Mouse (Mus musculus) neural tube, embryonic 11.5 days (tissue): ENCODE results near the gene Gstm4. TPM values are rescaled to one million over a fixed set of nuclear protein-coding genes. Genes with fewer than 3 reads are reported as not detected.

Experiments
- ATAC-seq: fragments of 200-750 bp; cut with Nextera tagmentation; 2 replicates; pipeline ENCODE4 v1.8.0; 2017; ENCODE audit warnings: moderate number of reproducible peaks, mild to moderate bottlenecking, moderate TSS enrichment, moderate library complexity; ENCODE audit not compliant: insufficient read depth, low FRiP score, low TSS enrichment
- DNase-seq: peaks from one replicate; pipeline ENCODE4 v3.0.0-alpha.2; 2015; ENCODE audit warnings: low spot score
- H3K27ac ChIP-seq: fragments of 300-500 bp; sonication (generic); 2 replicates; pipeline ENCODE4 v1.5.1; 2014; ENCODE audit warnings: low read depth, mild to moderate bottlenecking, low read length
- H3K27me3 ChIP-seq: fragments of 300-500 bp; sonication (generic); 2 replicates; pipeline ENCODE4 v1.6.1; 2014; ENCODE audit warnings: mild to moderate bottlenecking, low read length, mixed read lengths; ENCODE audit not compliant: control insufficient read depth, insufficient read depth
- H3K36me3 ChIP-seq: fragments of 300-500 bp; sonication (generic); 2 replicates; pipeline ENCODE4 v1.6.1; 2014; ENCODE audit warnings: mild to moderate bottlenecking, low read length, moderate library complexity, mixed read lengths; ENCODE audit not compliant: control insufficient read depth, insufficient read depth
- H3K4me1 ChIP-seq: fragments of 300-500 bp; sonication (generic); 2 replicates; pipeline ENCODE4 v1.6.1; 2014; ENCODE audit warnings: low read length, mixed read lengths; ENCODE audit not compliant: control insufficient read depth, insufficient read depth
- H3K4me2 ChIP-seq: fragments of 300-500 bp; sonication (generic); 2 replicates; pipeline ENCODE4 v1.6.1; 2014; ENCODE audit warnings: low read depth, mild to moderate bottlenecking, moderate library complexity
- H3K4me3 ChIP-seq: fragments of 300-500 bp; sonication (generic); 2 replicates; pipeline ENCODE4 v1.5.1; 2014; ENCODE audit warnings: low read depth, low read length
- H3K9ac ChIP-seq: fragments of 300-500 bp; sonication (generic); 2 replicates; pipeline ENCODE4 v1.6.1; 2014; ENCODE audit warnings: mild to moderate bottlenecking, low read length
- H3K9me3 ChIP-seq: fragments of 300-500 bp; sonication (generic); 2 replicates; pipeline ENCODE4 v1.6.1; 2016; ENCODE audit warnings: low read length; ENCODE audit not compliant: control insufficient read depth
- WGBS: fragments of 180-500 bp; shearing (Covaris S2); extraction: QIAGEN DNeasy Blood & Tissue Kit; methylation state at CpG from one replicate; pipeline ENCODE4 v1.1.7; 2014; 5-methylcytosine and 5-hydroxymethylcytosine counted together
- polyA plus RNA-seq: library from polyadenylated mRNA; unstranded; fragments of >200 nt; fragmentation: Nextera tagmentation; extraction: Ambion mirVana; gene quantifications from 2 replicates; pipeline ENCODE4 v1.2.1, GENCODE M21; 2014

The Gstm4 gene
- polyA plus RNA-seq, 1 experiment from 2014 or later: 12.9 TPM

DNA sequence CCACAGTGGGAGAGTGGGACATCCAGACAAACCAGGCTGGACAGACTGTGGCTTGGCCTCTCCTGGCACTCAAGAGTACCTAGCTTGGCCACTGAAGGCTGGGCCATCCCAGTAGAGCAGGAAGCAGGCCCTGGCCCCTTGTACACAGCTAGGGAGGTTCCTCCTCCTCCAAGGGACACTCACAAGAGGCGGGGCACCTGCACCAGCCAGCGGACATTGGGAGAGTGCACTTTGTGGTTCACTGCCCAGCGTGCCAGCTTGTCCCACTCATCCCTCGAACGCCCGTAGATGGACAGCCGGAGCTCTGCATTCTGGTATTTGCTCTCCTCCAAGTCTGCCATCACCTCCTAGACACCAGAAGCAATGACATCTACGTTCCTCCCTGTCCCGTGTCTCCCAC is 32.1 kb upstream of the Gstm4 start:
- Histone ChIP-seq H3K27ac (no peak overlapping the region), H3K36me3 (peaks cover 6% of the 10 kb centered on the region), H3K9ac (no peak overlapping the region), H3K4me1 (no peaks in the 10 kb centered on the region), H3K4me2 (no peak overlapping the region), H3K27me3 (no peaks in the 10 kb centered on the region), H3K4me3 (no peak overlapping the region), H3K9me3 (no peaks in the 10 kb centered on the region)
- DNase-seq: no peak
- 91% methylated on average over 9 of the region's 9 CpGs for WGBS
- ATAC-seq: no peak

DNA sequence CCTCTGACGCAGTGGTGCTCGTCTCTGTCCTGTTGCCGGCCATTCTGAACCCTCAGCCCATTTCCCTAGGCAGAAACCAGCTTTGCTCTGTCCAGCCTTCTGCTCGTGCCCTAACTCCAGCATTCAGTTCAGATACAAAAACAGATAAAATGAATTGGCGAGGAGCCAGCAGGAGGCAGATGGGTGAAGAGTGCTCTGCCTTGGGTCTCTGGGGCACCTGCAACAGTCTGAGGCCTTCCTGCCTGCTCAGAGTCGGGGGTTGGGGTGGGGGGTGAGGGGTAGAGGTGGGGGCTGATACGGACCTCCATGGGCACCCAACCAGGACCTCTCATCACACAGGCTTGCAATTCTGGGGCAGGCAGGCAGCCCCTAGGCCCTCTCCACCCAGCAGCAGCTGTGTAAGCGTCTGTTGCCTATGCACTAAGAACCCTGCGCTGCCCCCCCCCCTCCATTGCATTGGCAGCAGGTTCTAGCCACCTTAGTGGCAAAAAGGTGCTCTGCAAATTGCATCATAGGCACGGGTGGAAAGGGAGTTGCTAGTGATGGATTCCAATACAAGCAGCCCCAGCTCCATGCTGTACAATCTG is 28.4 kb upstream of the Gstm4 start:
- no peak overlapping the region for H3K9ac ChIP-seq
- no peak overlapping the region for H3K27ac ChIP-seq
- ATAC-seq: no peak
- DNase-seq: no peak
- no peaks in the 10 kb centered on the region for H3K27me3 ChIP-seq
- peaks cover 6% of the 10 kb centered on the region for H3K36me3 ChIP-seq
- H3K4me2 ChIP-seq: no peak overlapping the region
- WGBS: 87% methylated on average over 10 of the region's 10 CpGs
- H3K4me3 ChIP-seq: no peak overlapping the region
- no peaks in the 10 kb centered on the region for H3K4me1 ChIP-seq
- H3K9me3 ChIP-seq: no peaks in the 10 kb centered on the region

DNA sequence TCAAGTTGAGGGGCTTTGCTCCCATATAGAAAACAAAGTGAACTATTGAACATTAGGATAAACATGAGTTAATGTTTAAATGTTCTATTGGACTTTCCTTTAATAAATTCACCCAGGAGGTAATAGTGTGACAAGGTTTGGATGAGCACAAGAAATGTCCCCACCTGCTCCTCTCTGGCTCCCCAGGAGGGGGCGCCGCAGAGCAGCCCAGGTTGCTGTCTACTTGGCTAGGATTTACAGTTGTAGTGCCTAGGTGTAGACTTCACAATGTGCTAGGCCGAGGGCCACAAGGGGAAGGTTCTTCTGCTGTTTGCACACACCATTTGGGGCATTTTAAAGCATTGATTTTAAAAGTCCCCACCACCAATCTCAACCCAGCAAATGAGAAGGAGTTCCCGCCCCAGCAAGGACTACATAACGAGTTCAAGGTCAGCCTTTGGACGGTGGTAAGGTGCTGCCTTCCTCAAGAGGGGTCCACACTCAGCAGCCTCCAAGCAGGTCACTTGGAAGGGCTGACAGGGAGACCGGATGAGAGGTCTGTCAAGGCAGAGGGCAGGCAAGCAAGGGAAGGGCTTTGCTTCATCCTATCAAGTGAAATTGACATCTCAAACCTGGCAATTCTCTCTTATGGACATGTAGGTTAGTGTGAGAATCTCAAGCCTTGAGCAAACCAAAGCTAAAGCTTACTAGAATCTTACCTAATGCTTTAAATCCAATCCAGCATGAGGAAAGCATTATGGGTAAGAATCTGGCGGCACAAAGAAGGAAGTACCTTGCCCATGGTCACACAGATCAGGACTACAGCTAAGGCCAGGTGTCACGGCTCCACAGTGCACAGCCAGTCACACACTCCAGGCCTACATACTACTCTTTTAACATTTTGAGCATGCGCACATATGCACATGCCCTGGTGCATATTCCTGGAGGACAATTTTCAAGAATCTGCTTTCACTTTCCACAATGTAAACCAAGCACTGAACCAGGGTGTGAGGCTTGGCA is 25.9 kb upstream of the Gstm4 start:
- Histone ChIP-seq H3K4me3 (no peak overlapping the region), H3K4me1 (no peaks in the 10 kb centered on the region), H3K9me3 (no peaks in the 10 kb centered on the region), H3K4me2 (no peak overlapping the region), H3K36me3 (peaks cover 3% of the 10 kb centered on the region), H3K9ac (no peak overlapping the region), H3K27me3 (no peaks in the 10 kb centered on the region), H3K27ac (no peak overlapping the region)
- no peak for ATAC-seq
- WGBS: 69% methylated on average over 10 of the region's 10 CpGs
- peak; percentile 62 for DNase-seq

DNA sequence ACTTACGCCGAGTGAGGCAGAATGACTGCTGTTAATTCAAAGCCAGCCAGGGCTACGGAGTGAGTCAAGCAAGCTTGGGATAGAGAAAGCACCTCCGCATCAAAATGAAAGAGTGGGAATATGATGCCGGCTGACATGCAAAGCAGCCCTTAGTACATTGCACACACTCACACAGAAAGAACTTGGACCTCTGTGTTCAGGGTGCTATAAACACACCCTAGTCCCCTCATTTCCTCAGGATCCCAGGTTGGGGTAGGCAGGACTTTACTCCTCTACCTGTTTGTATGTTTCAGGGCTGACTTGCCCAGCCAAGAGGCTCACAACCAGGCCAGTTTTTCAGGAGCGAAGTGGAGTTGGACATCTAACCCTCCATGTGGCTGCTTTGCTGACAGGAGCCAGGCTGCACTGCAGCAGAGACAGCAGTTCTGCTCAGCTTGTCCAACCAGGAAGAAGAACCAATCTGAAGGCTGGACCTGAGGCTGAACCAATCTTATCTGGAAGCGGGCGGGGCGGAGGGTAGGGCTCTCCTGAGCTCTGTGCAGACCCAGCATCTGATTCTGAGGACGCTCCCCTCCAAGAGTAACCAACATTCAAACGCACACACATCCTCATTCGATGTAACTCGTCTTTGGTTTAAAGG is 24.7 kb upstream of the Gstm4 start:
- Histone ChIP-seq H3K4me2 (no peak overlapping the region), H3K4me3 (no peak overlapping the region), H3K36me3 (no peaks in the 10 kb centered on the region; the same call in 1 of the 2 replicates), H3K27me3 (no peaks in the 10 kb centered on the region), H3K9ac (no peak overlapping the region), H3K4me1 (no peaks in the 10 kb centered on the region), H3K9me3 (no peaks in the 10 kb centered on the region), H3K27ac (no peak overlapping the region)
- DNase-seq (no peak), ATAC-seq (no peak)
- WGBS: 78% methylated on average over 13 of the region's 13 CpGs

DNA sequence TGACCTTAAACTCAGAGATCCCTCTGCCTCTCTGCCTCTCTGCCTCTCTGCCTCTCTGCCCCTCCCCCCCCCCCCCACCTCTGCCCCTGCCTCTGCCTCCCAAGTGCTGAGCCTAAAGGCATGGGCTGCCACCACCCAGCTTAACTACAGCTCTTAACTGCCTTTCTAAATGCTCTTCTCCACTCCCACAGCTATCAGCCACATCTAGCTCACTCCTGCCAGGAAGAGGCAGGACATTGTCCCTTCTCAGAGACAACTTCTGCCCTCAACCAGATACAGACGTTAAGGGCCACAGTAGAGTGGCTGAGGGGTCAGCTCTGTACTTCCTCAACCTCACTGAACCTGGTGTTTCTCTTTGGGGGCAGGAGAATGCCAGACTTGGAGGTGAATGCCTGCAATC is 24.1 kb upstream of the Gstm4 start:
- H3K4me1 ChIP-seq: no peaks in the 10 kb centered on the region
- no peak overlapping the region for H3K27ac ChIP-seq
- H3K4me3 ChIP-seq: no peak overlapping the region
- H3K27me3 ChIP-seq: no peaks in the 10 kb centered on the region
- 29% methylated on average over 1 of the region's 1 CpGs for WGBS
- no peak overlapping the region for H3K4me2 ChIP-seq
- H3K9me3 ChIP-seq: no peaks in the 10 kb centered on the region
- ATAC-seq (no peak), DNase-seq (no peak)
- no peak overlapping the region for H3K9ac ChIP-seq
- H3K36me3 ChIP-seq: no peaks in the 10 kb centered on the region

DNA sequence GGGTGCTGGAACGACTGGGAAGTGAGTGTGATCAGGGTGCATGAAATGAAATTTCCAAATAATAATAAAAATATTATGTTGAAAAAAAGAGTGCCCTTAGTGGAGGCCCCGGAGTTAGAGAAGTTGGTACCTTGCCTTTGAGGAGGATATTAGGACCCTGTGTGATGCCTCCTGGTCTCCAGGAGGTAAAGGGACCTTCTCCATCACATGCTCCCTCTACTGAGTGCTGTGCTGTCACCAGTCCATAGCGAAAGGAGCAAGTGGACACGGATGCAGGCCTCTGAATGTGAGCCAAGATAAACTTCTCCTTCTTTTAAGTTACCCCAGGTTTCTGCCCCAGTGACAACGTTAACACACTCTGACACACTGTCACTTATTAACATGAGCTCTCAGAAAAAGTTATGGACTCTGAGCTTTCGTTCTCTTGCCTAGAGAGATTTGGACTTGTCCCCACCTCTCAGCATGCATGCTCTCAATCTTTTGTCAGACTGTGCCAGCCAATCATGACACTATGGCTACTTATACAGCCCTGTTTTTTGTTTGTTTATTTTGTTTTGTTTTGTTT is 22.8 kb upstream of the Gstm4 start:
- no peak overlapping the region for H3K9ac ChIP-seq
- H3K27me3 ChIP-seq: no peaks in the 10 kb centered on the region
- H3K4me3 ChIP-seq: no peak overlapping the region
- DNase-seq (no peak), ATAC-seq (no peak)
- 76% methylated on average over 6 of the region's 6 CpGs for WGBS
- no peaks in the 10 kb centered on the region for H3K36me3 ChIP-seq
- H3K4me2 ChIP-seq: no peak overlapping the region
- H3K4me1 ChIP-seq: no peaks in the 10 kb centered on the region
- H3K9me3 ChIP-seq: no peaks in the 10 kb centered on the region
- H3K27ac ChIP-seq: no peak overlapping the region

DNA sequence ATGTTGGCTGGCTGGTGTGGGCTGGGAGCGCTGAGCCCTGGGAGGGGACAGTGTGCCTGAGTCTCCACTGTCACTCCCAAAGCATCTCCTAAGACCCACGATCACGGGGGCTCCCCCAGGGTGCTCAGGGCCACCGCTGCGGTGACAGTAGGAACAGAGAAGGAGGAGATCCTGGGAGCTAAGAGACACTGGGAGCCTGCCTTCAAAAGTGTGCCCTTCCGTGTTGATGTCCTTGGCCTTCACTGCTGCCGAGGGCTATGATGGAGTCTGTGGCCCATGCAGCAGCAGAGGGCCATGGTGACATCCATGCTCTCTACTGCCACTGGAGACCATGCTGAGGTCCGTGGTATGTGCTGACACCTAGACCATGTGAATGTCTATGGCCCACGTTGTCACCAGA is 20.9 kb upstream of the Gstm4 start:
- H3K4me2 ChIP-seq: no peak overlapping the region
- H3K36me3 ChIP-seq: no peaks in the 10 kb centered on the region
- no peaks in the 10 kb centered on the region for H3K4me1 ChIP-seq
- no peaks in the 10 kb centered on the region for H3K27me3 ChIP-seq
- H3K9ac ChIP-seq: no peak overlapping the region
- ATAC-seq (no peak), DNase-seq (no peak)
- H3K4me3 ChIP-seq: no peak overlapping the region
- H3K27ac ChIP-seq: no peak overlapping the region
- H3K9me3 ChIP-seq: no peaks in the 10 kb centered on the region
- WGBS: 84% methylated on average over 9 of the region's 9 CpGs

DNA sequence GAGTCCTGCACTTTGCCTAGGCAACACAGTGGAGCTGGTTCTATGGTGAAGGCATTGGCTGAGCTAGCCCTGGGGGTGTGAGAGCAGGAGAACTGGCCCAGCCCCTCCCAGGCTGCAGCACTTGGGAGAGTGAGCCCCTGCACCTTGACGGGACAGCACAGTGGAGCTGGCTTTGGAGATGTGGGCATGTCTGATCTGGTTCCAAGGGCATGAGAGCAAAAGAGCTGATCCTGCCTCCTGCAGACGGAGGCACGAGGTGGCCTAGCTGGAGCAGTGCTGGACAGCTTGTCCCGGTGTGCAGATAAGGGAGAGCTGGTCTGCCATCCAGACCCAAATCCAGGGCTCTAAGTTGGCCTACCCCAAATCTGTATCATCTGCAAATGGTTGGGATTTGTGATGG is 20.0 kb upstream of the Gstm4 start:
- DNase-seq: no peak
- Histone ChIP-seq H3K9ac (no peak overlapping the region), H3K27me3 (no peaks in the 10 kb centered on the region), H3K4me3 (no peak overlapping the region), H3K9me3 (no peaks in the 10 kb centered on the region), H3K4me2 (no peak overlapping the region), H3K4me1 (no peaks in the 10 kb centered on the region), H3K27ac (no peak overlapping the region), H3K36me3 (no peaks in the 10 kb centered on the region)
- 89% methylated on average over 4 of the region's 4 CpGs for WGBS
- ATAC-seq: no peak
